Mouse (Mus musculus) left cerebral cortex, adult 11 months (tissue): ENCODE measurements around the gene Pkd1.

Experiments used
- DNase-seq: peaks from one replicate; pipeline ENCODE4 v3.0.0; 2022; ENCODE audit warnings: low spot score

The Pkd1 gene

DNA sequence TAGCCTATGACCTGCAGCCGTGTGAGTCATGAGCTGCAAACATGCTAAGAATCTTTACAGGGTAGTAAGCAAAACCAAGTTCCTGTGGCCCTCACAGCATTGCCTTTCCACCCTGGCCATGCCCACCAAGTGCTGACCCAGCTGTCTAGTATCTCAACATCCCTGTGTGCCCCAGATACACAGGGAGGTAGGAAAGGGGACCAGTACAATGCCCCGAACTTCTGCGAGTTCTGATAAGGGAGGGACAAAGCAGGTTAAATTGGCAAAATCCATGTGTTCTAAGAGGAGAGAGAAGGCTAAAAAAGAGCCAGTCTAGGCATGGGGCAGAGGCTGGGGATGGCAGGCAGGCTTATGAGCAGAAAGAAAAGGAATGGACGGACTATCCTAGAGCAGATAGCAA is 58.7 kb downstream of the Pkd1 start:
- DNase-seq = no peak

DNA sequence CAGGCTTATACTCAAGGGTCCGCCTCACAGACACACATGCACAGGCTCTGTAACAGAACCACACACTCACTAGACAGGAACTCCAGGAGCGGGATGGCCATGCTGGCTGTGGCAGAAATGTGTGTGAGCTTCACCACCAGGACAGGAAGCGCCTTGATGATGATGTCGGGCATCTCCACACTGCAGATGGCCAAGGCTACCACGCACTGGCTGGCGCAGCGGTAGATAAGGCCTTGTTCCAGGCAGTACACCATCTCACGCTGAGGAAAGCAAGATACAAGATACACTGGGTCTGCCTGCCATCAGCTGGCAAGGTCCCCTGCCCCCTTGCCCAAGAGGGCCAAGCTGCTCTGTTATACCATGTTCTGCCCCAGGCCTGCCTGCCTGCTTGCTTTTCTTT is 59.2 kb downstream of the Pkd1 start:
- no peak for DNase-seq

DNA sequence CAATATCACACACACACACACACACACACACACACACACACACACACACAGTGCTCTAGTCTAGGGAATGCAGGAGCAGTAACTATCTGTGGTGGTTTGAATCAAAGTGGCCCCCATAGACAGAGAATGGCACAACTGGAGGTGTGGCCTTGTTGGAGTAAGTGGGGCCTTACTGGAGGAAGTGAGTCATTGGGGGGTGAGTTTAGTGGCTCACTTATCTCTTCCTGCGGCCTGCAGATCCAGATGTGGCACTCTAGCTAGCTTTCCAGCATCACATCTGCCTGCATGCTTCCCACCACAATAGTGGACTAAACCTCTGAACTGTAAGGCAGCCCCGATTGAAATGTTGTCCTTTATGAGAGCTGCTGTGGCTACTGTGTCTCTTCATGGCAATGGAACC is 61.1 kb downstream of the Pkd1 start:
- no peak for DNase-seq

DNA sequence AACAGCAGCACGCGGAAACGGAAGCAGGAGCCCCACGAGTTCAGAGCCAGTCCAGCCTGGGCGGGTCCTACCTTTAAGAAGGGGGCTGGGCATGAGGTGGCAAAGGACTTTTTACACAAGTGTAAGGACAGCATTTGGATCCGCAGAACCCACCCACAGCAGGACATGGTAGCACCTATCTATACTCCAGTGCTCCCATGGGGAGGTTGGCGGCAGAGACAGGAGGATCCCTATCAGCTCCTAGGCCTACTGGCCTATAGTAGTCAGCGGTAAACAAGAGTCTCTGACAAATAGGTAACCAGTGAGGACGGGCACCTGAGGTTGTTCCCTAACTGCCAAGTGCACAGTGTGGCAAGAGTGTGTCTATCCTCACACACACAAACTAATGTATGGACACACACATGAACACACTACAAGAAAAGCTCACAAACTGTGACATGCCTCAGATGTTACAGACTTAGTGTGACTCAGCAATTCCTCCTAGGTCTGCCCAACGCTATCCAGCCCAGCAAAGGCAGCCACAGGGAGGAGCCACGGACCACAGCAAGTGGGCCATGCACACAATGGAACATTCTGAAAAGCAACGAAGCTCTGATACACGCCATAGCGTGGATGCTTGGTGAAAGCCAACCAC is 68.0 kb downstream of the Pkd1 start:
- DNase-seq = no peak

DNA sequence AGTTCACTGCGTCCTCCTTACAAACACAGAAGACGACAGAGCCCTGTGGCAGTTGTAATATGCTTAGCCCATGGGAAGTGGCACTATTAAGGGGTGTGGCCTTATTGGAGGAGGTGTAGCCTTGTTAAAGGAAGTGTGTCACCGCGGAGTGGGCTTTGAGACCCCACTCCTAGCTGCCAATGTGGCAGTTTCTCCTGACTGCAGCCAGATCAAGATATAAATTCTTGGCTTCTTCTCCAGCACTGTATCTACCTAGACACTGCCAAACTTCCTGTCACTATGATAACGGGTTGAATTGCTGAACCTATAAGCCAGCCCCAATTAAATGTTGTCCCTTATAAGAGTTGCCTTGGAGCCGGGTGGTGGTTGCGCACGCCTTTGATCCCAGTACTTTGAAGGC is 75.8 kb downstream of the Pkd1 start:
- no peak for DNase-seq

DNA sequence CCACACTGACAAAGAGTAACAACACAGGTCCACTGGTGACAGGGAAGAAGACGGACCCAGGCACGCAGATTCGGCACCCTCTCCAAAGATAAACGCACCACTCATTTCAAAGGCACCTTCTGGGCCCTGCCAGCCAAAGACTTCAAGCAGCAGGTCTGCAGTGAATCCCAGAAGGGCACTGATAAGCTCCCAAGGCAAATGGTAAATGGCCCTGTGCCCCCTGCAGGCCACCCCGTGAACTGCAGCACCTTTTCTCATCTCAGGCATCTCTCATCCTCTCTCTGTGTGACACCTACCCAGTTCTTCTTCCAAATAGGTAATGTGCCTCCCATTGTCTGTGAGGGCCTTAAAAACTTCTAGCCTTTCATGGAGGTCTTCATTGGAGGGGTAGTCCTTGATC is 79.0 kb downstream of the Pkd1 start:
- no peak for DNase-seq

DNA sequence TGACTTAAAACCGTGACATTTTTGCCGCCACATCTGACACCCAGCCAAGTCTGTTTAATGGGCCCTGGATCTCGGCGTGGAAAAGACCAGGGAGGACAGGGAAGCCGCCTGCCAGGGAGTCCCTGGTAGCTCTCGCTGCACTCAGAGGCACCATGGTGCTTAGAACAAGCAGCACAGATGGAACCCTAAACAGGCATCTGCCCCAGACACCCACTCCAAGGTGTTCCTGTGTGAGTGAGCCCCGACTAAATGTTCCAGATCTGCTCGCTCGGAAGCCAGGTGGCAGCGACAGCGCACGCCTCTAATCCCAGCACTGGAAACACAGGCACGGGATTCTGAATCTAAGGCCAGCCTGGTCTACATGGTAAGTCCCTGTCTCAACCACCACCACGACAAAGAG is 80.4 kb downstream of the Pkd1 start:
- DNase-seq = no peak

DNA sequence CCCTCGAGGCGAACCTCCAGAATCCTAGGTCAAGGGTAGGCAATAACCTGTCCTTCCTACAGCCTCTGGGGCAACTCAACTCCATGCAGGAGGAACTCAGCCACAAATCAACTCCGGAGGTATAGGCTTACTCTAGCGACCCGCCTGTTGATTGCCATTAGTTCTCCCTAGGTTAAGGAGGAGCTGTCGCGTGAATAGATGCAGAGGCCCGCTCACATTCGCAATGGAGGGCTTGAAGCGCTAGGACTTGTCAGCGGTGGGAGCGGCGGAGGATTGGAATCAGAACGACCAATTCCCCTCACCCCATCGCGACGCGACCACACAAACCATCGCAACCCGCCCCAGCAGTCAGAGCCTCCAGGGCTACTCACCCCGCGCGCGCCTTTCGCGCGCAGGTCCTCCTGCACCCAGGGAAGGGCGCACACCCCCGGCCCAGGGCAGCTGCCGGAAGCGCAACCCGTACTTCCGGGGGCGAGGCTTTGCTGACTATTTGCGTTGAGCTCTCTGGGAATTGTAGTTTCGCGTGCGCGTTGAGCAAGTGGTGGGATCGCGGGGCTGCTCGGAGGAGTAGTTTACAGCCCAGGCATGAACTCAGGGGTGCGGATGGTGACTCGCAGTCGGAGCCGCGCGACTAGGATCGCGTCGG is 82.7 kb downstream of the Pkd1 start, which contains the start of the genes Tsc2 and Nthl1:
Gene Tsc2, minus strand, starts transcription at position 464 of the 646 bp plus-strand sequence.
Gene Nthl1, plus strand, starts transcription at position 514 of the 646 bp plus-strand sequence.
- DNase-seq = peak; percentile 72

DNA sequence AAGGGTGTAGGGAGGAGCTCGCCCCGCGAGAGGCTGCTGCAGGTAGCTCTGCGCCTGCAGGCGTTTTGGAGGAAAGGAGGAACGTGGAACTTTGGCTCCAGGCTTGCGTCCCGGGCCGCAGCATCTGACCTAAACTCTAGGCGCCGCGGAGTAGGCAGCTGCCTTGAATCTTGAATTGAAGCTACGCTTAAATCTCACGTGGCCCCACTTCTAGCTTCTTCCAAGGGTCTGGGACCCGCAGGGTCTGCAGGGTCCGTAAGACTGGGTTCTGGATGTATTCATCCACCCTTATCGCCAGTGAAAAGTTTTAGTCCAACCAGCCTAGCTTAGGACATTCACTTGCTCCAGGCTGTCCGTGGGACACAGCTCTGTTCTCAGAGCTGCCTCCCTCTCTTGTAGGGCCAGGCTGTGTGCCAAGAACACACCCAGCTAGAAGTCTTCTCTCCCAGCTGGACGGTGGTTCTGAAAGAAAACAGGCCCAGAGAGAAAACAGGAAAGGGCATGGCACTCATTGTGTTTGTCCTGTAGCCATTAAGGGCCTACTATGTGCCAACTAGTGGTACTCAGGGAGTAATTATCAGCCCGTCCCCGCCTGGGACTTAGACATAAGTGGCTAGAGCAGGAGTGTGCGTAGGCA is 83.3 kb downstream of the Pkd1 start:
- no peak for DNase-seq

DNA sequence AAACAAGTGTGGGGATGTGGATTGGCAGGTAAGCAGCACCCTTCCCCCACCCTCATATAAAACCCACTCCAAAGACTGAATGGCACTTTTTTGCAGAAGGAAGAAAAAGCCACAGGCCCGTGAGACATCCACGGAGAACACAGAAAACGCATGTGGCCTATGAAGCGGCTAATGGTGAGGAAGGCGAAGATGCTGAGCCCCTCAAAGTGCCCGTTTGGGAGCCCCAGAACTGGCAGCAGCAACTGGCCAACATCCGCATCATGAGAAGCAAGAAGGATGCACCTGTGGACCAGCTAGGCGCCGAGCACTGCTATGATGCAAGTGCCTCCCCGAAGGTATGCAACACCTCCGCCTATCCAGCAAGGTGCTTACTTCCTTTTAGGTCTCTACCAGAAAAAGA is 84.2 kb downstream of the Pkd1 start:
- no peak for DNase-seq

DNA sequence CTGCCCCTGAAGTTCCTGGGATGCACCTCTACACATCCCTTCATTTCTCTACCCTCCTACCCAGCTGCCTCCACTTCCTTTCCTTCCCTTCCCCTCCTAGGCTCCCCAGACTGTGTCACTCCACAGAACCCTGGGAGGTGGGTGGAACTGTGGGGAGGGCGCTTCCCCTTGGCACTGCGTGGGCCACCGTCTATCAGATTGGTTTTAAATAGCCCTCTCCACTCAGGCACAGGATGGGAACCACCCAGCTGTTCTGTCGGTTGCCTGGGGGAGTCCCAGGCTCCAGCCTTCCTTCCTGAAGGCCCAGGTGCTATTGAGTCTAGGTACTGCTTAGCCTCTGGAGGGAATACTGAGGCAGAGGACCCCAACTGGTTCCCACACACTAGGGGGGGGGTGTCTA is 85.4 kb downstream of the Pkd1 start:
- no peak for DNase-seq

DNA sequence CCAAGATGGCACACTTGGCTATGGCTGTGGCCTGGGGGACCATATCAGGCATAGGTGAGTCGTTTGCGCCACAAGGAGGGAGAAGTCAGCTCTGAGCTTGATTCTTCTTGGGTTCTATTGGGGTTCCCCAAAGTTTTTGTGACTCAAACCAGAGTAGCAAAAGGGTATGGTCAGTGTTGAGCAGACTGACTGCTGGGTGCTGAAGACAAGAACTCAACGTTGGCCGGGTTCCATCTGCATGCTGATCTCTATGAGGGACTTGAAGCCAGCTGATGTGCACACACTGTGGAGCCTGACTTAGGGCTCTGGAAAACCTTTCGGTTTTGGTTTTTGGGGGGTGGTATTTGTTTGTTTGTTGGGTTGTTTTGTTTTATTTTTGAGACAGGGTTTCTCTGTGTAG is 86.1 kb downstream of the Pkd1 start:
- no peak for DNase-seq

DNA sequence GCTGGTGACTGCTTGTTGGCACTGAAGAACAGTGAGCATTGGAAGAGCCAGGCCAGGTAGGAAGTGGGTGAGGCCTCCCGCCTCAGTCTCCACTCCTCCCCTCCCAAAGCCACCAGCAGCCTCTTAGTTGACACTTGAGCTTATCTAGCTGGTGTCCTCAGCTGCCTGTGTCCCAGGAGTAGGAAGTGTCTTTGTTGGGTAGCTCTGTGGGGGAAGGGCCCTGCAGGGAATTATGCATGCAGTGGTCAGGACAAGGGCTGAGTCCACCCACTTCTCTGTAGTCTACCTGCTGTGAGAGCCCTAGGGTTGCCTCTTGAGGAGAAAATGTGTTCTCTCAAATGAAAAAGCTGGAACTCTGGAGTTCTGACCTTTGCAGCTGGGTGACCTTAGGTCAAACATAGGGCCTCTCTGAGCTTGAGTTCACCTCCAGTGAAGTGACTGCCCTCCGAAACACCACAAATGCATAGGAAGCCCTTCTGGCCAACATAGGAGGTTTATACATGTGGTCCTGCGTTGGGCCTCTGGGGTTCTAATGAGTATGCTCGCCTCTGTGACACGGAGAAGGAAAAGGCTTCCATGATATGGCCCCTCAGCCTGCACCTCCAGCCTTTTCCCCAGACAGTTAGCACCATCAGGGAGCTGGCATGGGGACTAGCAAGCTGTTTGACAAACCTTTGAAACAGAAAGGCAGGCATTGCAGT is 87.3 kb downstream of the Pkd1 start:
- no peak for DNase-seq

DNA sequence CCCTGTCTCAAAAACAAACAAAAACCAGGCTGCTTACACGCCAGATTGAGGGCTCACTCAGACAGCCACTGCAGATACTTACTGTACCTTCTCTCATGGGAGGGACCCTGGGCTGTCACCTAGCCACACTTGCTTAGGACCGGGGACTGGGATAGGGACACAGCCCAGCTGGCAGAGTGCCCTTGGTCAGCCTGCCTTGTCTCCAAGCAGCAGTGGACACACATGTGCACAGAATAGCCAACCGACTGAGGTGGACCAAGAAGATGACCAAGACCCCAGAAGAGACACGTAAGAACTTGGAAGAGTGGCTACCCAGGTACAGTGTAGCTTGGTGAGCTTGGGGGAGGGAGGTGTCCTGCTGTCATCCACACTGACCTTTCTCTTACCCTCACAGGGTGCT is 88.6 kb downstream of the Pkd1 start:
- DNase-seq = no peak

DNA sequence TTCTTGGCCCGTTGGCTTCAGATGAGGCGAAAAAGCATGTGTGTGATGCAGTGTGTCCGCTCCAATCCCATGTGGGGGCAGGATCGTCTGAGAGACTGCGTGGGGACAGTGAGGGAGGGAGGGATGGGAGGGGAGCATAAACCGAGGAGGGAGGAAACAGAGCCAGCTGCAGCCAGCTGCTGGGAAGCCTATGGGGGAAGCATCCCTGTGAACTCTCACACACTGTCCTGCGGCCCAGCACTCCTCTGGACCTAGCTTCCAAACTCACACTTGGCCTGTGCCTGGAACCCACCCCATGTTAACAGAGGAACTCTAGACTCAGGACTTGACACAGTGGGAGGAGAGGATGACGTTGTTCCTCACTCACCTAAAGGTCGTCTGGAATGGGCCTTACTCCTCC is 89.2 kb downstream of the Pkd1 start:
- DNase-seq = no peak

DNA sequence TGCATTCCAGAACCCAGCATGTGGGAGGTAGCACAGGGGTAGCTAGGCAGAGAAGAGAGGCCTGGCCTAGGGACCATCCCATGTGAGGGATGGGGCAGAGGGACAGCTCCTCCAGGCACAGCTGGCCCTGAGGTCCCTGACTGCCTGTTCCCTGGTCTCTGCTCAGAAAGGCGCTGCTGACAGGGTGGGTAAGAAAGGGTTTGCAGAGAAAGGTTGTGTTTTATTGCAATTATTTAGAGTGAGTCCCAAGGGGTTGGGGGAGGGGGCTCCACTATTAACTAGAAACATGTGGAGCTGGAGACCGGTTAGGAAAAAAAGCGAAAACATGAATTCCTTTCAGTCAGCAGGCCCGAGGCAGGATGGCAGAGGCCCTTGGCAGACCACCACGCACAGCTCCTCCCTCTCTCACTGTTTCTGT is 89.9 kb downstream of the Pkd1 start:
- no peak for DNase-seq

DNA sequence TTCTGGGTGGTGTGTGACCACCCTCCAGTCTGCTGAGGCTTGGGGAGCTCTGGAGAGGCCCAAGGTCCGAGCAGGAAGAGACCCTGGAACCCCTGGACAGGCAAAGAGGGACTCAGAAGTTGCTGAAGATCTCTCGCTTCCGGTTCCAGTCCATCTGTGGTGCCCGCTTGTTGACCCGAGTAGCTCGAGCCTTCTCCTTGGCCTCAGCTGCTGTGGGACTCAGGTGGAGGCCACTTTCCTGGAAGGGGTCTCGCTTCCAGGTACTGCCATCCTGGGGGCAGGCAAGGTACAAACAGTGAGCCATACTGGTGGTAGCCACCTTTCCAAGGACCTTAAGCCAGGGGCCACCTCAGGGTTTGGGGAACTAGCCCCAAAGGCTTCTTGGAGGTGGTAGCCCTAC is 90.5 kb downstream of the Pkd1 start:
- DNase-seq = no peak

DNA sequence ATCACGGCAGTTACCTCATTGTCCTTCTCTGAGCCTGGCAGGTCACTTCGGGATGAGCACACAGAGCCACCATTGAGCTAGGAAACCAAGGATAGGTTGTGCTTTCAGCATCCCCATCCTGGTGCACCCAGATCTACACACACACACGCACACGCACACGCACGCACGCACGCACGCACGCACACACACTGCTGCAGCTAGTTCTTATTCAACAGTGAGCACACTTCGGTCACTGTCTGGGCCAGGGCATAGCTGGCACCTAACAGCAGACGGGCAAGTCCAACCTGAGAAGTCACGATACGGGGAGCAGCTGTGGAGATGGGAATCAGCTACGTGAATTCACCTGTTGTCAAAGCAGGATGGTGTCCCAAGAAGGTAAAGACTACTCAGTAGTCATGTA is 90.9 kb downstream of the Pkd1 start:
- DNase-seq = no peak

DNA sequence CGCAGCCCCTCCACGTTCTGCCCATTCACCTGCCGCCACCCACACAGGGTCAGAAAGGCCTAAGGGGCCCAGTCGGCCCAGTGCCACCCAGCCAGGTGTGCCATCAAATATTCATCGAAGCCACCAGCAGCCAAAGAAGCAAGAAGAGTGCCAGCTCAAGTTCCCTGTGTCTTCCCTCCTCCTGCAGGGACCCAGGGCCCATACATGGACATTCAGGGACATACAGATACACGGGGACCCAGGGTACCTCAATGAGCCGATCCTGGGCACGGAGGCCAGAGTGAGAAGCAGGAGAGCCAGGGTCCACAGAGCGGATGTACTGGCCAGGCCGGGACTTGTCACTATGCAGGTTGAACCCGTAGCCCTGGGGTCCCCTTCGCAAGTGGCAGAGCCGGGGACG is 92.3 kb downstream of the Pkd1 start:
- DNase-seq = no peak

DNA sequence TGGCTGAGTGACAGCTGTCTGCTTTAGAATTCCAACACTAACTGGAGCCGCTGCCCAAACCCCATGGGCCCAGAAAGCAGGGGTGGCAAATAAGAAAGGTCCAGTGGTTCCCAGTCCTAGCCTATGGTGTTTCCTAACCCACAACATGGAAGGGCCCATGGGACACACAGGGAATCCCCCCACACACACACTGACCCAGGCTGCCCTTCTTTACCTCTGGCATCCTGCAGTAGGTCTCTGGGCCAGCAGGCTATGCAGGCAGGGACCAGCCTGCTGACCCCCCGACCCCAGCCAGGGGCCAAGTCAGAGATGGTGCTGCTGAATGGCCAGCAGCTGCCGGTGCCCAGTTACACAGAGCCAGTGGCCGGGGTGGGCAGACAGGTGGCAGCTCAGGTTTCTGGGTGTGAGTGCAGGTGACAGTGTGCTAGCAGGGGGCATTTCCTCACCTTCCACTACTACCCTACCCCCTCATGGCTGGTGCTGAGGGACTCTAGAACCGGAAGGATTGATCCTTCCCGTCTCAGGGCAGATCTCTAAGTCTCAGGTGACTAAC is 93.2 kb downstream of the Pkd1 start:
- DNase-seq = no peak

DNA sequence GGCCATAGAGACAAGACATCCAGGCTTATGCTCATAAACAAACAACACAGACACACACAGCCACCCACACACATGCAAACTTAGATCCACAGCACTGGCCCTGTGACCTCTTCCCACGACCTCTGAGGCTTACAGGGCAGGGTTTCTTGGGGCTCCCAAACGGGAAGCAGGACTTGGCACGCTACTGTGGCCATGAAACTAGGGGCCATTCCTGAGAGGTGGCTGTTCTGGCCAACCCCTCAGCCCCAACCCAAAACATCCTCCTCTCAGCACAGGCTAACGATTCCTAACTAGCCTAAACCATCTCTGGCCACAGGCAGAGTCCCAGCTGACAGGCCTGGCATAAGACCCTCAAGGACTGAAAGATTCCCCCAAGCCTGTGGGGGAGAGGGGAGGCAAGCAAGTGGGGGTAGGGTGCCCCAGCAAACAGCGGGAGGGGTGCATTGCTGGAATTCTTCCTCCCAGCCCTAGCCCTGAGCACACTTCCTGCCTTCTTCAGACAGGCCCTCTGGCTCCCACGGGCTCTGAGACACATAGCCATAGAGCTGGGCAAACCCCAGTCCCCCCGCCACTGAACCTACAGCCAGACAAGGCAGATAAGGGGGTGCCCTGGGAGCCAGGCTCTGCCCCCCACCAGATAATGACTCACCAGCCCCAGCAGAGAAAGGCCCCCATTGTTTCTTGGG is 94.5 kb downstream of the Pkd1 start:
- no peak for DNase-seq
